Mouse (Mus musculus) sigmoid colon, adult 10 weeks (tissue): Measurements from ENCODE around the gene Evi5. TPM values are rescaled to one million over a fixed set of nuclear protein-coding genes. Genes with fewer than 3 reads are reported as not detected.

Experiments used
- polyA plus RNA-seq: library from polyadenylated mRNA; stranded (reverse); fragments of 350-450 nt; fragmentation: Illumina TruSeq; extraction: RNeasy Lipid Tissue Mini Kit (QIAGEN cat#74804); gene quantifications from one replicate; pipeline ENCODE4 v1.2.3, GENCODE M21; 2014; ENCODE audit warnings: low read depth, low replicate concordance

Evi5 gene
- 79.6 TPM for polyA plus RNA-seq

DNA sequence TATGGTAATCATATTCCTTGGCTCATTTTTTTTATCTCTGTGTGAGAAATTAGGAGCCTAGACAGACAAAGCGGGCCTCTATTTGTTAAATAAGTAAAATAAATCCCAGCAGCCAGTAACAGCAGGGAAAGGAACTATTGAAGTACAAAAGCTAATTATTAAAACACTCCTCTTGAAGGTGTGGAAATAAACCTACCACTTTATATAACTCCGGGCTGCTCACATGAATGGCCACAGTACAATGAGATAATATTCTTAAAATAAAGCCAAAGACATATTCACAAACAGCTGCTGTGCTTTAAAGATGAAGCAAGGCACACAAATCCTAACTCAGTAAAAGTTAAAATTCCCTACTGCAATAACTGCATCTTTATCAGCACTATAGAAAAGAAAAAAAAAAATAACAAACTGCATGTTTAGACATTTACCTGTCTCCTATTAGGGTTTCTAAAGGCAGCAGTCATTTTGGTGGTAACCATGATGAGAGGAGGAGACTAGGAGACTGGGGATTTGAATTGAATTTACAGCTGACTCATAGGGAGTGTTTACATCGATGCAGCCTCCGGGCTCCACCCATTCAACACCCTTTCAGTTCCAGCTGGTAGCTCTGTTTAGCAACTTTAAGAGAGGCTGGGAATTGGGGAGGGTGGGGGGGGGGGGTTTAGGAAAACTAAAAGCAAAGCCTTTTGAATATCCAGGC lies at the start of gene Evi5:
Gene Evi5, minus strand, starts transcription at position 547 of the 700 bp plus-strand sequence.

GRCm38 (mm10) chr5:107900206-107901013 lies 25.5 kb upstream of the Evi5 start, which contains the start of gene Rpl5:
TSS of gene Rpl5 (plus strand) at chr5:107900502.

GRCm38 (mm10) chr5:107829998-107830560 lies 44.8 kb downstream of the Evi5 start, which contains the start of gene Ube2d2b:
TSS of gene Ube2d2b (plus strand) at chr5:107830099.

GRCm38 (mm10) chr5:107725435-107726261 lies 149.3 kb downstream of the Evi5 start, which contains the start of gene Gfi1:
TSS of gene Gfi1 (minus strand) at chr5:107726036.

Other genes starting within 250 kb of the Evi5 start
- 5.6 TPM for gene Gfi1, start 149.1 kb downstream of the Evi5 start, polyA plus RNA-seq
- gene Ube2d2b, start 45.0 kb downstream of the Evi5 start, polyA plus RNA-seq, result not detected
- 1,014 TPM for gene Rpl5, start 25.4 kb upstream of the Evi5 start, polyA plus RNA-seq
- 74.9 TPM for gene Fam69a, start 112.0 kb upstream of the Evi5 start, polyA plus RNA-seq
- gene Mtf2, start 190.6 kb upstream of the Evi5 start, polyA plus RNA-seq, result 106 TPM